Mouse (Mus musculus): ENCODE results near the gene Cacna2d4. TPM values are rescaled to one million over a fixed set of nuclear protein-coding genes. Genes with fewer than 3 reads are reported as not detected.

Gene Cacna2d4
- polyA plus RNA-seq, 1 experiment from 2014 or later = 0.24 TPM

- Histone ChIP-seq H3K9me3 (ENCODE audit: control insufficient read depth, low read length) (no peaks in the 10 kb centered on the region), H3K4me2 (ENCODE audit: low read depth, low read length) (no peak overlapping the region), H3K4me1 (ENCODE audit: control insufficient read depth, insufficient read depth, low read length) (no peaks in the 10 kb centered on the region), H3K27me3 (replicated peaks; ENCODE audit: control insufficient read depth, insufficient read depth, low read length) (no peaks in the 10 kb centered on the region), H3K4me3 (ENCODE audit: low read depth, low read length) (no peak overlapping the region), H3K27ac (replicated peaks; ENCODE audit: low read depth, low read length) (no peak overlapping the region), H3K9ac (ENCODE audit: low read depth, low read length) (no peak overlapping the region), H3K36me3 (ENCODE audit: control insufficient read depth, insufficient read depth, low read length) (peaks cover 30% of the 10 kb centered on the region)
- ATAC-seq (ENCODE audit: low read depth) (no peak), DNase-seq (ENCODE audit: low spot score) (no peak)
- WGBS = 90% methylated on average over 10 of the region's 10 CpGs
These were observed 21.2 kb upstream of the Cacna2d4 start for GRCm38 (mm10) chr6:119215040-119215613.

- Histone ChIP-seq H3K4me3 (ENCODE audit: low read depth, low read length) (no peak overlapping the region), H3K27me3 (replicated peaks; ENCODE audit: control insufficient read depth, insufficient read depth, low read length) (no peaks in the 10 kb centered on the region), H3K9ac (ENCODE audit: low read depth, low read length) (no peak overlapping the region), H3K36me3 (ENCODE audit: control insufficient read depth, insufficient read depth, low read length) (peaks cover 38% of the 10 kb centered on the region), H3K27ac (replicated peaks; ENCODE audit: low read depth, low read length) (no peak overlapping the region), H3K4me1 (ENCODE audit: control insufficient read depth, insufficient read depth, low read length) (no peaks in the 10 kb centered on the region), H3K4me2 (ENCODE audit: low read depth, low read length) (no peak overlapping the region), H3K9me3 (ENCODE audit: control insufficient read depth, low read length) (no peaks in the 10 kb centered on the region)
- 66% methylated on average over 4 of the region's 4 CpGs for WGBS
- DNase-seq (ENCODE audit: low spot score) = no peak
- no peak for ATAC-seq (ENCODE audit: low read depth)
These were observed 18.7 kb upstream of the Cacna2d4 start for GRCm38 (mm10) chr6:119217661-119218060.

GRCm38 (mm10) chr6:119218591-119218990 lies 17.7 kb upstream of the Cacna2d4 start:
- 86% methylated on average over 5 of the region's 5 CpGs for WGBS
- DNase-seq (ENCODE audit: low spot score) (no peak), ATAC-seq (ENCODE audit: low read depth) (no peak)
- peaks cover 34% of the 10 kb centered on the region for H3K36me3 ChIP-seq (ENCODE audit: control insufficient read depth, insufficient read depth, low read length)
- H3K4me2 ChIP-seq (ENCODE audit: low read depth, low read length) = no peak overlapping the region
- no peak overlapping the region for H3K27ac ChIP-seq (replicated peaks; ENCODE audit: low read depth, low read length)
- no peak overlapping the region for H3K4me3 ChIP-seq (ENCODE audit: low read depth, low read length)
- no peak overlapping the region for H3K9ac ChIP-seq (ENCODE audit: low read depth, low read length)
- no peaks in the 10 kb centered on the region for H3K4me1 ChIP-seq (ENCODE audit: control insufficient read depth, insufficient read depth, low read length)
- no peaks in the 10 kb centered on the region for H3K27me3 ChIP-seq (replicated peaks; ENCODE audit: control insufficient read depth, insufficient read depth, low read length)
- no peaks in the 10 kb centered on the region for H3K9me3 ChIP-seq (ENCODE audit: control insufficient read depth, low read length)

- H3K27ac ChIP-seq (replicated peaks; ENCODE audit: low read depth, low read length) = no peak overlapping the region
- WGBS = 72% methylated on average over 15 of the region's 15 CpGs
- no peaks in the 10 kb centered on the region for H3K4me1 ChIP-seq (ENCODE audit: control insufficient read depth, insufficient read depth, low read length)
These were observed 17.0 kb upstream of the Cacna2d4 start for GRCm38 (mm10) chr6:119219237-119219870.

GRCm38 (mm10) chr6:119220297-119220696 lies 16.0 kb upstream of the Cacna2d4 start:
- peaks cover 25% of the 10 kb centered on the region for H3K36me3 ChIP-seq (ENCODE audit: control insufficient read depth, insufficient read depth, low read length)
- no peaks in the 10 kb centered on the region for H3K9me3 ChIP-seq (ENCODE audit: control insufficient read depth, low read length)
- H3K4me1 ChIP-seq (ENCODE audit: control insufficient read depth, insufficient read depth, low read length) = no peaks in the 10 kb centered on the region
- DNase-seq (ENCODE audit: low spot score) (peak; percentile 76), ATAC-seq (ENCODE audit: low read depth) (peak; percentile 69; the same call in 1 of the 2 replicates)
- H3K27ac ChIP-seq (replicated peaks; ENCODE audit: low read depth, low read length) = no peak overlapping the region
- H3K27me3 ChIP-seq (replicated peaks; ENCODE audit: control insufficient read depth, insufficient read depth, low read length) = no peaks in the 10 kb centered on the region
- no peak overlapping the region for H3K9ac ChIP-seq (ENCODE audit: low read depth, low read length)
- H3K4me2 ChIP-seq (ENCODE audit: low read depth, low read length) = no peak overlapping the region
- H3K4me3 ChIP-seq (ENCODE audit: low read depth, low read length) = no peak overlapping the region
- 50% methylated on average over 10 of the region's 10 CpGs for WGBS

More at GRCm38 (mm10) chr6:119219237-119219870, 17.0 kb upstream of the Cacna2d4 start:
- ATAC-seq (ENCODE audit: low read depth) = no peak
- no peaks in the 10 kb centered on the region for H3K9me3 ChIP-seq (ENCODE audit: control insufficient read depth, low read length)
- no peak overlapping the region for H3K9ac ChIP-seq (ENCODE audit: low read depth, low read length)
- DNase-seq (ENCODE audit: low spot score) = no peak
- H3K36me3 ChIP-seq (ENCODE audit: control insufficient read depth, insufficient read depth, low read length) = peaks cover 32% of the 10 kb centered on the region
- H3K27me3 ChIP-seq (replicated peaks; ENCODE audit: control insufficient read depth, insufficient read depth, low read length) = no peaks in the 10 kb centered on the region
- H3K4me3 ChIP-seq (ENCODE audit: low read depth, low read length) = no peak overlapping the region
- no peak overlapping the region for H3K4me2 ChIP-seq (ENCODE audit: low read depth, low read length)

- Histone ChIP-seq H3K4me2 (ENCODE audit: low read depth, low read length) (no peak overlapping the region), H3K27me3 (replicated peaks; ENCODE audit: control insufficient read depth, insufficient read depth, low read length) (no peaks in the 10 kb centered on the region), H3K27ac (replicated peaks; ENCODE audit: low read depth, low read length) (no peak overlapping the region), H3K9me3 (ENCODE audit: control insufficient read depth, low read length) (no peaks in the 10 kb centered on the region), H3K4me1 (ENCODE audit: control insufficient read depth, insufficient read depth, low read length) (no peaks in the 10 kb centered on the region), H3K36me3 (ENCODE audit: control insufficient read depth, insufficient read depth, low read length) (0 out of 2 replicates have a peak, but pooled peaks cover 8% of the 10 kb centered on the region), H3K4me3 (ENCODE audit: low read depth, low read length) (no peak overlapping the region), H3K9ac (ENCODE audit: low read depth, low read length) (no peak overlapping the region)
- WGBS = 65% methylated on average over 13 of the region's 13 CpGs
- DNase-seq (ENCODE audit: low spot score) (no peak), ATAC-seq (ENCODE audit: low read depth) (no peak)
These were observed 11.7 kb upstream of the Cacna2d4 start for GRCm38 (mm10) chr6:119224451-119225195.

- H3K27ac ChIP-seq (replicated peaks; ENCODE audit: low read depth, low read length) = no peak overlapping the region
- H3K4me2 ChIP-seq (ENCODE audit: low read depth, low read length) = no peak overlapping the region
- 79% methylated on average over 12 of the region's 12 CpGs for WGBS
- DNase-seq (ENCODE audit: low spot score) (no peak), ATAC-seq (ENCODE audit: low read depth) (no peak)
- H3K4me3 ChIP-seq (ENCODE audit: low read depth, low read length) = no peak overlapping the region
- no peaks in the 10 kb centered on the region for H3K27me3 ChIP-seq (replicated peaks; ENCODE audit: control insufficient read depth, insufficient read depth, low read length)
- 0 out of 2 replicates have a peak, but pooled peaks cover 8% of the 10 kb centered on the region for H3K36me3 ChIP-seq (ENCODE audit: control insufficient read depth, insufficient read depth, low read length)
- H3K4me1 ChIP-seq (ENCODE audit: control insufficient read depth, insufficient read depth, low read length) = no peaks in the 10 kb centered on the region
- no peaks in the 10 kb centered on the region for H3K9me3 ChIP-seq (ENCODE audit: control insufficient read depth, low read length)
- no peak overlapping the region for H3K9ac ChIP-seq (ENCODE audit: low read depth, low read length)
These were observed 11.1 kb upstream of the Cacna2d4 start for GRCm38 (mm10) chr6:119225226-119225625.

GRCm38 (mm10) chr6:119225731-119226130 lies 10.6 kb upstream of the Cacna2d4 start:
- H3K36me3 ChIP-seq (ENCODE audit: control insufficient read depth, insufficient read depth, low read length) = 0 out of 2 replicates have a peak, but pooled peaks cover 8% of the 10 kb centered on the region
- 87% methylated on average over 6 of the region's 6 CpGs for WGBS
- H3K4me2 ChIP-seq (ENCODE audit: low read depth, low read length) = no peak overlapping the region
- H3K9ac ChIP-seq (ENCODE audit: low read depth, low read length) = no peak overlapping the region
- no peaks in the 10 kb centered on the region for H3K4me1 ChIP-seq (ENCODE audit: control insufficient read depth, insufficient read depth, low read length)
- no peaks in the 10 kb centered on the region for H3K27me3 ChIP-seq (replicated peaks; ENCODE audit: control insufficient read depth, insufficient read depth, low read length)
- DNase-seq (ENCODE audit: low spot score) (no peak), ATAC-seq (ENCODE audit: low read depth) (no peak)
- no peak overlapping the region for H3K4me3 ChIP-seq (ENCODE audit: low read depth, low read length)
- no peaks in the 10 kb centered on the region for H3K9me3 ChIP-seq (ENCODE audit: control insufficient read depth, low read length)
- no peak overlapping the region for H3K27ac ChIP-seq (replicated peaks; ENCODE audit: low read depth, low read length)

Data from embryonic facial prominence, embryonic 14.5 days (tissue).